Mouse (Mus musculus): ENCODE results near the gene Tanc2.

DNA sequence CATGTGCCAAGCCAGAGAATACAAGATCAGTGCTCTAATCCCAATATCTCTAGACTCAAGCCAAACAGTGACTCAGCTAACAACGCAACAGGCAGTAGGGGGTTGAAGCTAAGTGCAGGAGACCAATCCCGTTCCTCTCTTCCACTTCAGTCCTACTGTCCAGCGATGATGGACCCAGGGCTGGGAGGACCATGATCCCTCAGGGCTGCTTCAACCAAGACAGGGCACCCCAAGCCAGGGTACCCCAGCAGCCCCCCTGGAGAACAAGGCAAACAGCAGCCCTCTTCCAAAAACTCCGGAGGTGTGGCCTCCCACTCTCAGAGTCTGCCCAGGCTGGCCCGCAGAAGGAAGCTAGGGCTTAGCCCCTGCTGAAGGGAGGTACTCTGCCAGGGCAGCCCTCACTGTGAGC is 344.5 kb downstream of the Tanc2 start:
- TF ChIP-seq POLR2A (IDR thresholded peaks at IDR 0.05; ENCODE audit: control insufficient read depth in 1 of 2, insufficient read depth in 1 of 2, low read depth in 1 of 2, low read length in 2 of 2, poor library complexity in 1 of 2) (no peak), USF1 (IDR thresholded peaks at IDR 0.05; ENCODE audit: low read depth, low read length) (no peak), BHLHE40 (IDR thresholded peaks at IDR 0.05; ENCODE audit: borderline replicate concordance, low read depth, low read length) (no peak), GABPA (IDR thresholded peaks at IDR 0.05; ENCODE audit: low read depth, low read length) (no peak), CTCF (IDR thresholded peaks at IDR 0.05 in 2 of 3, conservative IDR thresholded peaks at IDR 0.05 in 1 of 3; ENCODE audit: control insufficient read depth in 1 of 3, insufficient read depth in 1 of 3, low read depth in 2 of 3, low read length in 3 of 3, poor library complexity in 1 of 3, severe bottlenecking in 1 of 3) (no peak), RAD21 (IDR thresholded peaks at IDR 0.05; ENCODE audit: low read depth, low read length) (no peak), TAL1 (IDR thresholded peaks at IDR 0.05; ENCODE audit: low read length) (no peak), MYC (IDR thresholded peaks at IDR 0.05; ENCODE audit: low read depth, low read length) (no peak), SMC3 (IDR thresholded peaks at IDR 0.05; ENCODE audit: low read depth, low read length) (no peak), NELFE (IDR thresholded peaks at IDR 0.05; ENCODE audit: low read depth, low read length) (no peak), ETS1 (IDR thresholded peaks at IDR 0.05; ENCODE audit: low read depth, low read length) (no peak), ZKSCAN1 (IDR thresholded peaks at IDR 0.05; ENCODE audit: low read depth, low read length) (no peak), EP300 (IDR thresholded peaks at IDR 0.05; ENCODE audit: low read depth in 1 of 2, low read length in 2 of 2) (no peak)

All from MEL (cell line).